Comparison of ENCODE assay signal across 22 mouse cellular contexts in genomic region chr3:85206475-85206874, GRCm38 (mm10).
DNase-seq lines count a peak whose midpoint lies in the region; ATAC-seq and TF ChIP-seq lines count a peak whose summit lies in the region.
"Had no signal": no experiment of that assay in that cellular context is flagged by ENCODE, and none has a peak within 500 bp of the region (broad histone marks: within the 10 kb centered on the region; RNA-seq: fewer than 3 reads in every experiment).

No protein-coding gene starts in this region.

- 63% methylated on average over 7 of the region's 7 CpGs for WGBS in heart, embryonic 11.5 days (ENCODE audit: insufficient replicate concordance)

- no peak for TF ChIP-seq CTCF in layer of hippocampus, adult 2 months (conservative IDR thresholded peaks at IDR 0.05)
- TF ChIP-seq CTCF in left cerebral cortex, adult 2 months (IDR thresholded peaks at IDR 0.05): no peak
- no peak for TF ChIP-seq CTCF in cortical plate, adult 2 months (IDR thresholded peaks at IDR 0.05; ENCODE audit: extremely low read depth, insufficient read depth, low read length)

- intact Hi-C loops in left cerebral cortex, adult 2 months (cut with DNase I): no loop called here
- intact Hi-C loops in left cerebral cortex, postnatal 14 days (cut with DNase I): no loop called here

- H3K4me1 ChIP-seq in cortical plate, adult 2 months (ENCODE audit: control insufficient read depth, insufficient read depth, low read length): peaks cover 4% of the 10 kb centered on the region
- peaks cover 4% of the 10 kb centered on the region; the same call in 1 of the 2 replicates for H3K4me1 ChIP-seq in heart, embryonic 11.5 days (ENCODE audit: control insufficient read depth, insufficient read depth, low read length)
- H3K4me1 ChIP-seq: embryonic facial prominence, embryonic 12.5 days; forebrain, embryonic 13.5 days had no signal

- H3K27ac ChIP-seq in layer of hippocampus, adult 2 months: peak overlapping the region; percentile 79
- H3K27ac ChIP-seq in left cerebral cortex, adult 2 months: peak overlapping the region; percentile 89
- peak overlapping the region; percentile 41 for H3K27ac ChIP-seq in cortical plate, adult 2 months (ENCODE audit: insufficient read depth, low read length)
- no peak overlapping the region for H3K27ac ChIP-seq in heart, embryonic 11.5 days (ENCODE audit: low read depth, low read length)
- H3K27ac ChIP-seq: embryonic facial prominence, embryonic 10.5 days; embryonic facial prominence, embryonic 12.5 days; forebrain, embryonic 13.5 days; forebrain, embryonic 15.5 days had no signal

- 0 out of 2 replicates have a peak, but pooled peaks have one; percentile 34 for TF ChIP-seq POLR2A in cortical plate, adult 2 months (IDR thresholded peaks at IDR 0.05; ENCODE audit: extremely low read depth, insufficient read depth, low read length)

- H3K4me3 ChIP-seq in layer of hippocampus, adult 2 months: no peak overlapping the region
- no peak overlapping the region for H3K4me3 ChIP-seq in left cerebral cortex, adult 2 months
- H3K4me3 ChIP-seq in cortical plate, adult 2 months (ENCODE audit: insufficient read depth, low read length): no peak overlapping the region
- H3K4me3 ChIP-seq in heart, embryonic 11.5 days (ENCODE audit: low read depth, low read length): no peak overlapping the region
- H3K4me3 ChIP-seq: embryonic facial prominence, embryonic 10.5 days; embryonic facial prominence, embryonic 12.5 days; forebrain, embryonic 13.5 days; forebrain, embryonic 15.5 days had no signal

- no peak overlapping the region for H3K9ac ChIP-seq in heart, embryonic 11.5 days (ENCODE audit: low read depth, low read length)
- H3K9ac ChIP-seq: embryonic facial prominence, embryonic 12.5 days; forebrain, embryonic 13.5 days; forebrain, embryonic 15.5 days; forebrain, postnatal 0 days had no signal

- ATAC-seq in heart, embryonic 11.5 days (replicated peaks; ENCODE audit: insufficient number of reproducible peaks, low FRiP score, low TSS enrichment): no peak
- no peak for ATAC-seq in activated CD4-positive, CD25-positive, alpha-beta regulatory T cell, adult 4 months
- ATAC-seq: forebrain, embryonic 13.5 days; forebrain, embryonic 15.5 days; forebrain, postnatal 0 days had no signal

- no peaks in the 10 kb centered on the region for H3K9me3 ChIP-seq in heart, embryonic 11.5 days (replicated peaks; ENCODE audit: control insufficient read depth, low read length)
- H3K9me3 ChIP-seq: embryonic facial prominence, embryonic 10.5 days; embryonic facial prominence, embryonic 12.5 days; forebrain, embryonic 13.5 days; forebrain, embryonic 15.5 days had no signal

- no peaks in the 10 kb centered on the region for H3K27me3 ChIP-seq in heart, embryonic 11.5 days (ENCODE audit: control insufficient read depth, insufficient read depth, low read length)
- H3K27me3 ChIP-seq: embryonic facial prominence, embryonic 12.5 days; forebrain, embryonic 13.5 days; forebrain, embryonic 15.5 days had no signal

- H3K4me2 ChIP-seq in heart, embryonic 11.5 days: no peak overlapping the region
- H3K4me2 ChIP-seq: embryonic facial prominence, embryonic 12.5 days; forebrain, embryonic 13.5 days; forebrain, embryonic 15.5 days had no signal

- DNase-seq in layer of hippocampus, adult 2 months (ENCODE audit: low spot score in 2 of 2): peak in 1 of 2 experiments; percentile 49
- no peak for DNase-seq in layer of hippocampus, postnatal 25 days (ENCODE audit: extremely low spot score in 1 of 2, low spot score in 1 of 2)
- DNase-seq in left cerebral cortex, adult 2 months (ENCODE audit: extremely low spot score in 1 of 2, low spot score in 2 of 2): no peak
- DNase-seq in left cerebral cortex, postnatal 14 days (ENCODE audit: low spot score in 2 of 2): no peak
- peak; percentile 86 for DNase-seq in brain, adult 2 months (ENCODE audit: low read depth, low spot score)
- DNase-seq: adrenal gland, adult 8-10 months; adrenal gland, postnatal 14 days; adrenal gland, postnatal 36 days; cerebellum, adult 11 months; cerebellum, adult 18-20 months; cerebellum, adult 8-10 months; cerebellum, adult 9-11 months; cerebellum, postnatal 14 days; cerebellum, postnatal 36 days; forebrain, postnatal 0 days had no signal

- H3K36me3 ChIP-seq in heart, embryonic 11.5 days (ENCODE audit: control insufficient read depth, insufficient read depth, low read length): no peaks in the 10 kb centered on the region
- H3K36me3 ChIP-seq: embryonic facial prominence, embryonic 10.5 days; embryonic facial prominence, embryonic 12.5 days; forebrain, embryonic 15.5 days had no signal
